Mouse (Mus musculus): ENCODE measurements around the gene Rmdn3.

The Rmdn3 gene

DNA sequence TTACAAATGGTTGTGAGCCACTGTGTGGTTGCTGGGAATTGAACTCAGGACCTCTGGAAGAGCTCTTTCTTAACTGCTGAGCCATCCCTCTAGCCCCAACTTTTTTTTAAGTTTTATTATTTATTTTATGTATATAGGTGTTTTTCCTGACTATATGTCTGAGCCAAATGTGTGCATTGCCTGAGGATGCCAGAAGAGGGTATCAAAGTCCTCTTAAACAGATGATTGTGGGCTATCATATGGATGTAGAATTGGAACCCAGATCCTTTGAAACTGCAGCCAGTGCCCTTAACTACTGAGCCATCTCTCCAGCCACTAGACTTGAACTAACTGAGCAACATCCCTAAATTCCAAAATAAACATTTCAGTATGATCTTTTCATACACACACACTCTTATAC is 55.3 kb downstream of the Rmdn3 start:
- no peak for DNase-seq (ENCODE audit: low spot score in 2 of 2)
